Mouse (Mus musculus) MEL (cell line): ENCODE data around the gene Tsc22d1.

Experiments
- CHD2 ChIP-seq: IDR thresholded peaks from 2 replicates; pipeline ENCODE4 v1.6.1; 2011; ENCODE audit warnings: low read length, improper control_type of control experiment
- CTCF ChIP-seq, 3 experiments: IDR thresholded peaks in 2 of 3; conservative IDR thresholded peaks in 1 of 3; 2 replicates each; pipeline ENCODE4 v1.5.1; 2011 to 2012; ENCODE audit warnings: low read length in 3 of 3, low read depth in 2 of 3, mild to moderate bottlenecking in 2 of 3, improper control_type of control experiment in 1 of 3, inconsistent platforms in 1 of 3, mixed read lengths in 1 of 3, moderate library complexity in 1 of 3; ENCODE audit not compliant: control insufficient read depth in 1 of 3, insufficient read depth in 1 of 3, poor library complexity in 1 of 3, severe bottlenecking in 1 of 3
- ELF1 ChIP-seq: IDR thresholded peaks from 2 replicates; pipeline ENCODE4 v1.6.1; 2014; ENCODE audit warnings: low read depth, mild to moderate bottlenecking, inconsistent platforms, low read length, improper control_type of control experiment, moderate library complexity
- ETS1 ChIP-seq: IDR thresholded peaks from 2 replicates; pipeline ENCODE4 v1.6.1; 2012; ENCODE audit warnings: low read depth, mild to moderate bottlenecking, inconsistent platforms, low read length, improper control_type of control experiment, moderate library complexity
- KAT2A ChIP-seq: conservative IDR thresholded peaks from 2 replicates; pipeline ENCODE4 v1.6.1; 2012; ENCODE audit warnings: low read depth, low read length, improper control_type of control experiment, inconsistent platforms
- MYC ChIP-seq: IDR thresholded peaks from 2 replicates; pipeline ENCODE4 v1.6.1; 2011; ENCODE audit warnings: low read depth, mild to moderate bottlenecking, low read length, improper control_type of control experiment, moderate library complexity
- NELFE ChIP-seq: IDR thresholded peaks from 2 replicates; pipeline ENCODE4 v1.6.1; 2011; ENCODE audit warnings: low read depth, low read length, improper control_type of control experiment
- POLR2A ChIP-seq, 2 experiments: IDR thresholded peaks; 2 replicates each; pipeline ENCODE4 v1.6.1; 2011 to 2012; ENCODE audit warnings: low read length in 2 of 2, mild to moderate bottlenecking in 2 of 2, control low read depth in 1 of 2, improper control_type of control experiment in 1 of 2, low read depth in 1 of 2, moderate library complexity in 1 of 2; ENCODE audit not compliant: control insufficient read depth in 1 of 2, insufficient read depth in 1 of 2, poor library complexity in 1 of 2
- RCOR1 ChIP-seq: IDR thresholded peaks from 2 replicates; pipeline ENCODE4 v1.6.1; 2012; ENCODE audit warnings: low read depth, mild to moderate bottlenecking, inconsistent platforms, low read length, improper control_type of control experiment
- ZNF384 ChIP-seq: IDR thresholded peaks from 2 replicates; pipeline ENCODE4 v1.6.1; 2012; ENCODE audit warnings: low read depth, mild to moderate bottlenecking, inconsistent platforms, low read length, improper control_type of control experiment

DNA sequence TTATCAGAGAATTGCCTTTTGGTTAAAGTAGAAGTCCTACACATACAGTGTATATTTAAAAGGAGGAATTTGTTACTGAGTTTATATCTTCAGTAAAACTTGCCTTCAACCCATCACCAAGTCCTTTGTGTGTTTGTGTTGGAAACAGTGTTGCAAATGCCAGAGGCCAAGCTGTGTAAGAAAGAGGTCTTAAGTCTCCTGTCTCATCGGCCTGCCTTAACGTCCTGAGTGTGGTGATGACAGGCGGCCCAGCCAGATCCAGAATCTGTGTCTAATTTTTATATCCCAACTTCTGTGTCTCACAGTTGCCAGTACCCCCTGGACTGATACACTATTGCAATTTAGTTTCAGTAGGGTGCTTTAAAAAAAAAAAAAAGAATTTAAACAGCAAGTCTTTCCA is 42.9 kb downstream of the Tsc22d1 start:
- TF ChIP-seq ZNF384 (no peak), MYC (no peak), NELFE (no peak), CTCF (IDR thresholded peaks at IDR 0.05 in 2 of 3, conservative IDR thresholded peaks at IDR 0.05 in 1 of 3; ENCODE audit: control insufficient read depth in 1 of 3, insufficient read depth in 1 of 3, low read depth in 2 of 3, low read length in 3 of 3, poor library complexity in 1 of 3, severe bottlenecking in 1 of 3) (no peak), POLR2A (IDR thresholded peaks at IDR 0.05; ENCODE audit: control insufficient read depth in 1 of 2, insufficient read depth in 1 of 2, low read depth in 1 of 2, low read length in 2 of 2, poor library complexity in 1 of 2) (no peak), KAT2A (no peak), ETS1 (no peak), RCOR1 (no peak), ELF1 (no peak), CHD2 (no peak)
